Mouse (Mus musculus): ENCODE results near the gene Dctn5.
A peak's percentile ranks its signal among the peaks of the same experiment; 100 is the strongest.

Gene Dctn5

DNA sequence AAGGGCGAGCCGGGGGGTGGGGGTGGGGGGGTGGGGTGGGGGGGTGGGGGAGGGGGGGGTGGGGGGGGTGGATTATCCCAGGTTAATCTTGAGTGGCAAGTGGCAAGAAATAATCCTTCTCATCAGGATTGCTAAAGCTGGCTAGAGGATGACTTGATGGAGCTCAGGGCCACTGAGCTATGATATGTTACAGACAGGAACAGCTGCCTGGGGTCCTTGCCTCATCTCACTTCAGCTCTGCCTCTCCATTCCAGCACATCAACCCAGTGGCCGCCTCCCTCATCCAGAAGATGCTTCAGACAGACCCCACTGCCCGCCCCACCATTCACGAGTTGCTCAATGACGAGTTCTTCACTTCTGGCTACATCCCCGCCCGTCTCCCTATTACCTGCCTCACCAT, 30.9 kb downstream of the Dctn5 start:
- no peak for DNase-seq

DNA sequence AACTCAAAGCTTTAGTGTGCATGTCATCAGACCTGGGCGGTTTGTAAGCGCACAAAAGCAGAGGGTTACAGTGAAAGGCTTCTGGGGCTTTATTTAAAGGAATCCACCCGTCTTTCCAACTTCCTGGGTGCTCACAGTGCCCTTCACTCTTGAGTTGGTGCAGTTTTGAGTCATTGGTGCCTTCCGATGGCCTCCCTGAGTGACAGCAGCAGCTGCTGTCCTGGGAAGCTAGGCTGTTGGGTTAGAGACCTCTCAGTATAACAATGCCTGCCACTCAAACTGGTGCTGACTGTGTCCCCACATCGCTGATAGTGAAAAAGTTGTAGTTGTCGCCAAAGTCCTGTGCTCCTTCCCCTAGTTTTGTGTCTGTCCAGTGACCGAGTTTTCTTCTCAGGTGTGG, 34.4 kb downstream of the Dctn5 start:
- DNase-seq = no peak

DNA sequence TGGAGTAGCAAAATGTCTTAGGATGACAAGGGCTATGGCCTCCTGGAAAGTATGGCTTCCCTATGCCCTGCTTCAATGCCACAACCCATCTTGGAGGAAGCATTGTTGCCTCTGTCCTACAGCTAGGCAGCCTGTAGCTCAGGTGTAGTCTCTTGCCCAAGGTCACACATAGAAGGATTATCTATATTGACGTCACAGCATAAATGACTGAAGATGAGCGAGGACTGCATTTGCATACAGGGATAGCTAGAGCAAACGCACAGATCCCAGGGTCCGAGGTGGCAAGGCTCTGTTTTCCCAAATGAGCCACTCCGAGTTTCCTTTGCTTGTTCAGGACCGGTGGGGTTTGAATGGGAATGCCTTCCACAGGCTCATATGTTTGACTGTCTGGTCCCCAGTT, 37.9 kb downstream of the Dctn5 start:
- DNase-seq = no peak

DNA sequence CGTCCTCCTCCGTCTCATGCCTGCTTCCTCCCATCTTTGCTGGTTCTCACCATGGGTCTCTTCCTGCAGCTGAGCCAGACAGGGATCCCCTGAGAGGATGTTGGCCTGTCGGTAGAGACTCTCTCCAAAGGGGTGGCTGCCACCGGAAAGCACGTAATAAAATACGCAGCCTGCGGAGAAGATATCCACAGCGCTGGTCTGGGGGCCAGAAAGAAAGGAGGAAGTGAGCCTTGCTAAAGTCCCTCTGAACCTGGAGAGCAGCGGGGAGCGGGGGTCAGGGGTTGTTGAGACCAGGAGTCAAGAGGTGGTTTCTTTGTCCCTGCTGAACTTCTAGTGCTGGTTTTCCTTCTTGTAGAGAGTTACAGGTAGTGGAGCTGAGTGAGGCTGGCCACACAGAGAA, 38.8 kb downstream of the Dctn5 start:
- no peak for DNase-seq

DNA sequence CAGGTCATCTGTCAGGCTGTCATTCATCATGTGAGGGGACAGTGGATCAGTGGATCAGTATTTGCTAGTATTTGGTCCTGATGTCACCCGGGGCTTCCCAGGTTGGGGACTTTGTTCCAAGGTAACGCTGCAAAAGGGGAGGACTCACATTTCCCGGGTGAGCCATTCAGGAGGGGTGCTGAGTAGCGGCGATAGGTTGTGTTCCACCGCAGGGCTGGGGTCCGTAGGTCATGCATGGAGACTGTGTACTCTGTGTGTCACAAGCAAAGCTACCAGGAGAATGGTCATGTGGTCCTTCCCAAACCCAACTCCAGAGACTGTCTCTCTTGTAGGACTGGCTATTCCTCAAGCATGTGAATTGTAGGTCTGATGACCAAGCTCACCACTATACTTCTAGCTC, 47.9 kb downstream of the Dctn5 start:
- no peak for DNase-seq

DNA sequence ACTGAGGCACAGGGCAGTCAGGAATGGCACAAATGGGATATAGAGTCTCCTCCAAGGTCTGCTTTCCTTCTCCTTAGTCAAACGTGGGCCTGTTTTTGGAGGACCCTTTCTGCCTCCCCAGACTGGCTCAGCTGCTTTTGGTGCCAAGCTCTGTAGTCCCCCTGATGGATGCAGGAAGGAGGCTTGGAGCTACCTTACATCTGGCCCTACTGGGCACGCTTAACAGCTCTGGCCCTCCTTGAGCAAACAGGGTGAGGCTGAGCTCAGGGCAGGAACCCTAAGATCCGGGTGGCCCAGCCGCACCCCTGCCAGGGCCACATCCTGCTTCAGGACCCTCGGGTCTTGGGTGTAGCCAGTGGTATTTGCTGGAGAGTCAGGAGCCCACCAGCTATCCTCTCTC, 51.7 kb downstream of the Dctn5 start:
- no peak for DNase-seq

DNA sequence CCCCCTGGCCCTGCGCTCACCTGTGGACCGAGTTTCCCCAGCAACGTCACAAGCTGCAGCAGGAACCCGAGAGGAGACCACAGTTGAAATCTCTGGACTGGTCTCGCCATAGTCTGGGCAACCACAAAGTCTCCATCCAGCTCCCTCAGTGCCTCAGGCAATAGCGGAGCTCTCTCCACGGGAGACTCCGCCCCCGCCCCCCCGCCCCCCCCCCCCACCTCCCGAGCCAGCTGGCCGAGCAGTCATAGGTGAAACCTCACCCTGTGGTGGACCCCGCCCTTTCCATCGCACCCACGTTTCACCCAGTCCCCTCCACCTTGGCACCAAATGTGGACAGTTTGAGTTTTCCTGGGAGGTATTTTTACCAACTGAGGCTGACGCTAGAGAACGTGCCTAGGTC, 53.2 kb downstream of the Dctn5 start, which contains the start of gene Ern2:
TSS of gene Ern2 (minus strand) at position 165 of the 400 bp plus-strand sequence.
- no peak for DNase-seq

DNA sequence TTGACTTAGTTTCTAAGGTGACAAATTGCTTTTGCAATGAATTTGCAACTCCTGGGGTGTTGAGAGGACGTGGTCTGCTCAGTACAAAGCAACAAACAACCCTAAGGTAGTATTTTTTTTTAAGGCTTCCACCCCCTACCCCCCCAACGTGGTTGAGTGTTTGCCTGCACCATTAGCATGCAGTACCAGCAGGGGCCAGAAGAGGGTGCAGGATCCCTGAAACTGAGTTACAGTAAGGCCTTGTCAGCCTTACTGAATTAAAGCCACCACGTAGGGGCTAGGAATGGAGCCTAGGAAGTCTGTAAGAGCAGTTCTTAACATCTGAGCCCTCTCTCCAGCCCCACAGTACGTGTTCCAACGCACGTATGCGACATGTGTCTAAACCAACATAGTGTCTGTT, 56.6 kb downstream of the Dctn5 start:
- DNase-seq = peak; percentile 7

DNA sequence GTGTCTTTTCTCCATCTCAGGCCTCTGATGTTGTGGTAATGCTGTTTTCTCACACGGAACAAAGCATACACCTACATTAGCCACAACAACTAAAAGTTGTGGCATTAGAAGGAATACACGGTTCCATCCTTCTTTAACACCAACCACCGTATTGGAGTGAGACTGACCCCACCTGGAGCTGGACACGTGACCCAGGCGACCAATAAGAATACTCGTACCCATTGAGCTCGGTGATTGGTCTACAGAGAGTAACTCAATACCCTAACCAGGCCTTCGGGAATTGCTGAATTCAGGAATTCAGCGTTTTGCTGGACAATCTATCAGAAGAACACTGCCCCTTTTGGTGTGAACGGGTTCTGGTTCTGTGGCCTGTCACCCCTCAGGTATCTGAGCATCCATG, 58.3 kb downstream of the Dctn5 start:
- DNase-seq = no peak

DNA sequence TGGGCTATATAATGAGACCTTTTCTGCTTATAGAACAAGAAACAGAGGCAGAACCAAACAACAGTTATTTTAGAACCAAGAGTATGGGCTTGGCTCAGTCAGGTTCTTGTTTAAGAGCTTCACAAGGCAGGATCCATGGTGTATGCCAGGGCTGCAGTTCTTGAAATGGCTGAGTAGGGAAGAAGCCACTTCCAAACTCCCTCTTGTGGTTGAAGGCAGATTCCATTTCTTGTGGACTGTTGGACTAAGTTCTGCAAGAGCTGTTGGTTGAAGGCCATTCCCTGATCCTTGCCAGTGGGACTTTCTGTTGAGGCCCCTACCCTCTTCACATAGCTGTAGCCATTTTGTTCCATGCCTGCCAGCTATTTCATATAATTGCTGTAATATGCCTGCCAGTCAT, 61.1 kb downstream of the Dctn5 start:
- DNase-seq = no peak

DNA sequence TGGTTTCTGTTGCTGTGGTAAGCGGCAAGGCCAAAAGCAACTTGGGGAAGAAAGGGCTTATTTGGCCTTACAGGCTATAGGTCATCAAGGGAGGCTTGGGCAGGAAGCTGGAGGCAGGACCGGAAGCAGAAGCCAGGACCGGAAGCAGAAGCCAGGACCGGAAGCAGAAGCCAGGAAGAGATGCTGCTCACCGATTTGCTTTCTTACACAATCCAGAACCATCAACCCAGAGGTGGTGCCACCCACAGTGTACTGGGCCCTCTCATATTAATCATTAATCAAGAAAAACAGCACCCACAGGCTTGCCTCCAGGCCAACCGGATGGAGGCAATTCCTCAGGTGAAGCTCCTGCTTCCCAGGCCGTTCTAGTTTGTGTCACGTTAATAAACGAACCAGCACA, 63.9 kb downstream of the Dctn5 start:
- DNase-seq = peak; percentile 64

DNA sequence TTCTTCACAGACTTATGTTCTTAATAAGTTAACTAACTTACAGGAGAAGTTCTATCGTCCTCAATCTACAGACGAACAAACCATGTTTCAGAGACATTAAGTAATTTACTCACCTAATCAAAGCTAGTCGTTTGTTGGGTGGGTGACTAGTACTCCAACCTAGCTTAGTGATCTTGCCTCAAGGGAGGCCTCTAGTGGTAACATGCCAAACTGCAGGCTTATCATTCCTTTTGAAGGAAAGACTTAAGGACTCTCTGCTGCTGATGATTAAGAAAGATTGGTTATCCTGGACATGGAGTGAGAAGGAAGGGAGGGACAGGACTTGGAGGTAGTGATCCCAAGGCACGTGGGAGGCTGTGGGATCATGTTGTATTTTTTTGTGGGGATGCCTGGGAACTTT, 64.5 kb downstream of the Dctn5 start:
- peak; percentile 28 for DNase-seq
